Mouse (Mus musculus) gastrocnemius, adult 8-10 months (tissue): ENCODE measurements around the gene Myo3b. TPM values are rescaled to one million over a fixed set of nuclear protein-coding genes. Genes with fewer than 3 reads are reported as not detected.

Source experiments
- DNase-seq, 2 experiments: peaks; one replicate each; pipeline ENCODE4 v3.0.0; 2022; ENCODE audit warnings: low spot score in 2 of 2
- total RNA-seq, 4 experiments: library from RNA; stranded (reverse); gene quantifications; 2 replicates each; pipeline ENCODE4 v1.2.4; 2022

The Myo3b gene
- total RNA-seq, 4 experiments from 2014 or later: not detected

GRCm38 (mm10) chr2:70444141-70444540 is 405.2 kb downstream of the Myo3b start:
- no peak for DNase-seq

DNA sequence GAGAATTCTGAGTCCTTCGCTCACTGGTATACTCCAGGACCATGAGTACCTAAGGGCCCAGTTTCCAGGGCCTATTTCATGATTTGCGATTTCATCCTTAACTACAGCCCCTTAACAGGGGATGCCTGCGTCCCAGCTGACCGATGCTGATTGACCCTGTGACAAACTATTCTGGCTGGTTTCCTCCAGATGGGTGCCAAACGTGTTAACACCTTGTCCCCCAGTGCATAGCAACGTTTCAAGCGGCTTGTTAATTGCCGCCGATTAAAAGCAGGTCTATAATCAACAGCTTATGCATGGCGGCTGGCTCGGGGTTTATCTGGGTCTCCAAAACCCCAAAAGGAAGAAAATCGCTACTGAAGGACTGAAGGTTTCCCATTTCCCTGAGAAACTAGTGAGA is 417.3 kb downstream of the Myo3b start:
- no peak for DNase-seq

GRCm38 (mm10) chr2:70463606-70464005 is 424.7 kb downstream of the Myo3b start:
- DNase-seq: no peak

DNA sequence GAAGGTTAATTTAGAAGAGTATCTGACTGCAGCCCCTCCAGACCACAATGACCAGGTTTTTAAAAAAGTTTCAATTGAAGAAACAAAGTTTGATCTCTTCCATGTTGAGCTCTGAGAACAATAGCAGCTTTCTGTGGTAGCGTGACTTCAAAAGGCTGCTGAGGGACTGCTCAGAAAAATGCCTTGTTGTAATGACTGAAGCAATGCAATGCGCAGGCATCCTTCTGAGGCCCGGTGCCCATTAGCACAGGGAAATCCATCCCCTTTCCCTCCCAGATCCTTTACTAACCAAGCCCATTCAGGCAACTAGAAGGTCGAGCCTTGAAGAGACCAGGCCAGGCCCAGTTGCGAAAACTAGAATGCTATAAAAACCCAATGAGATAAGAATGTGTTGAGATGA is 432.2 kb downstream of the Myo3b start:
- DNase-seq: no peak

DNA sequence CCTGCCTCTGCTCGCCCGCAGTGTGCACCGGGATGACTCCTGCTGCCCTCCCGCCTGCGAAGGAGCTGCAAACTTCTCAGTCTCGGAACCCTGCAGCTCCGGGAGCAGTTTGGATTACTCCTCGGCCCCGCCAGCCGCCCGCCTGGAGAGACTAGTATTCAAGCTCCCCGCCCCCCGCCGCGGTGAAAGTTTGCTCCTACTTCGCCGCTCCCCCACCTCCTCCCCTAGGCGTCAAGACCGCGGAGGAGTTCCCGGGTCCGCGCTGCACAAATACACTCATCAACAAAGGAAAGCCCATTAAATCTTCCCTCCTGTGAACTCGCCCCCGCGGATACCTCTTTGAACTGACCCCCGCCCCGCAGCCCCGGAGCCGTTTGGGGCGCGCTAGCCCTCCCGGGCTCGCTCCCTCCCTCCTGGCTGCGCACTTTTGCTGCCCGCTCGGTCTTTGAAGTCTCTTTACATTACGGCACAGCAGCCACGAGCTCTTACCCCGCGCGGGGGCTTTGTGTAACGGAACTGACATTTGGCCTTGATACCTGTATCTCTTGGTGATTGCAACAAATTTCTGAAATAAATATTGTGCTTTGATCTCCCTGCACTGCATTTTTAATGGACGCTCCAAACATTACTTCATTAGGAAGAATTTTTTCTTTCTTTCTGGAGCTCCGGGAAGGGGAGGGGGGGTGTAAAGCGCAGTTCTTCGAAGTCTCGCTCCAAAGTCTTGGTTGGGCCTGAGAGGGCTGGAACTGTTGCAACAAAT is 433.1 kb downstream of the Myo3b start:
- no peak for DNase-seq

Other genes starting within 250 kb of the Myo3b start
- gene Ccdc173, start 249.6 kb upstream of the Myo3b start, total RNA-seq: under 1 TPM; 0.27 to 0.49 (median 0.37) TPM
- gene Phospho2, start 249.5 kb upstream of the Myo3b start, total RNA-seq: 10 to 100 TPM; 17.4 to 22.6 (median 20.3) TPM
- gene Klhl23, start 217.2 kb upstream of the Myo3b start, total RNA-seq: 10 to 100 TPM in 2 of 4 experiments, 1 to 10 TPM in 2; 6.8 to 14.0 (median 10.0) TPM
- 10 to 100 TPM; 38.7 to 51.8 (median 45.2) TPM for gene Ssb, start 177.6 kb upstream of the Myo3b start, total RNA-seq
- 10 to 100 TPM; 14.8 to 20.1 (median 16.6) TPM for gene Mettl5, start 153.5 kb upstream of the Myo3b start, total RNA-seq
- 100 to 1,000 TPM; 220 to 245 (median 226) TPM for gene Ubr3, start 141.9 kb upstream of the Myo3b start, total RNA-seq